Mouse (Mus musculus): ENCODE measurements around the gene Psip1.

DNA sequence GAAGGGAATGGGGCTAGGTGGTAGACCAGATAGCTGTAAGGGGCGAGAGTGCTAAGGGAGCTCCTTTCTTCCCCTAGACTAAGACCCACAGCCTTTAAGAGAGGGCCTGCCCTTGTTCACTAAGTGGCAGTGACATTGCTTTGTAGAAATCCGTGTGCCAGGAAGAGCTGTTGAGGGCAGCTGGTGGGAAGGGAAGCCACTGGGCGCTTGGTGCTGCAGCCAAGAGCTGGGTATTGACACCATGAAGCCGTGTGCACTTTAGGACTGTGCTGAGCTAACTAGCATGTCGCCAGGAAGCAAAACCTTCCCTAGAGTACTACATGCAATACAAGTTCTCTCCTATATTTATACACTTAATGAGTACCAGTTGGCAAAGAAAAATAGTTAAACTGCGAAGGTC is 62.6 kb downstream of the Psip1 start:
- no peak for TF ChIP-seq EP300 (IDR thresholded peaks at IDR 0.05; ENCODE audit: insufficient read depth, low read depth, low read length)
- TF ChIP-seq CTCF (IDR thresholded peaks at IDR 0.05), result no peak
